Mouse (Mus musculus): ENCODE data around the gene Eftud2. TPM values are rescaled to one million over a fixed set of nuclear protein-coding genes. Genes with fewer than 3 reads are reported as not detected.

The Eftud2 gene
- 127 and 232 TPM in 2 replicates for polyA plus RNA-seq (2012; rRNA removed)

GRCm38 (mm10) chr11:102880585-102881313 is at the start of gene Eftud2, which contains the start of gene Ccdc103:
Gene Eftud2, minus strand, starts transcription at chr11:102880985.
Gene Ccdc103, plus strand, starts transcription at chr11:102881204.

GRCm38 (mm10) chr11:102924557-102925350 is 44.0 kb upstream of the Eftud2 start, which contains the start of gene Kif18b:
Gene Kif18b, minus strand, starts transcription at chr11:102925124.

GRCm38 (mm10) chr11:102900763-102901162 is 20.0 kb upstream of the Eftud2 start, which contains the start of gene Gfap:
Gene Gfap, minus strand, starts transcription at chr11:102900912.

DNA sequence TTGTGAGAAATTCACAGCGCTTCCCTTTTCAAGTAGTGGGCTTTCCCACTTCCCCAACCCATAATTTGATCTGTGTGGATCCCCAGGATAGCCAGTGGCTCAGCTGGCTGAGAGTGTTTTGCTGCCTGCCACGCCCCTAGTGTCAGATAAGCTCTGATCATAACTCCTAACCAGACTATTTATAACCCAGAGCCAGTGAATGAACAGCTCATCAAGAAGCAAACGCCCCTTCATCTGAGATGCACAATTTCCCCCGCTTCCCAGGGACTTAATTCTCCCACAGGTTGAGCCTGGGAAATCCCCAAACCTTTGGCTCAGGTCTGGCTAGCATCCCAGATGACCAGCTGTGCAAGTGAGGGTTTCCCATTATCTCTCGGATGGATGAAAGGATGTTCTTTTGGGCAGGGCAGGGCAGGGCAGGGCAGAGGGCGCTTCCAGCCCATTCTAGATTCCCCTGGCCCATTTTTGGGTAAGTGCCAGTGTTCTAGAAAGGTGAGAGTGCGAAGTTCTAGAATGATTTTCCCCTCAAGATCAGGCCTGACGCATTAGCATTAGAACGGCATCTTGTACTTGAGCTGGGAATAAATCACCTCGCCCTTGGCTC is 3.9 kb upstream of the Eftud2 start, which contains the start of gene Fam187a:
Gene Fam187a (plus strand): TSS at position 554 of the 604 bp plus-strand sequence.

GRCm38 (mm10) chr11:102835549-102835948 is 45.2 kb downstream of the Eftud2 start, which contains the start of gene Higd1b:
Gene Higd1b, plus strand, starts transcription at chr11:102835849.

DNA sequence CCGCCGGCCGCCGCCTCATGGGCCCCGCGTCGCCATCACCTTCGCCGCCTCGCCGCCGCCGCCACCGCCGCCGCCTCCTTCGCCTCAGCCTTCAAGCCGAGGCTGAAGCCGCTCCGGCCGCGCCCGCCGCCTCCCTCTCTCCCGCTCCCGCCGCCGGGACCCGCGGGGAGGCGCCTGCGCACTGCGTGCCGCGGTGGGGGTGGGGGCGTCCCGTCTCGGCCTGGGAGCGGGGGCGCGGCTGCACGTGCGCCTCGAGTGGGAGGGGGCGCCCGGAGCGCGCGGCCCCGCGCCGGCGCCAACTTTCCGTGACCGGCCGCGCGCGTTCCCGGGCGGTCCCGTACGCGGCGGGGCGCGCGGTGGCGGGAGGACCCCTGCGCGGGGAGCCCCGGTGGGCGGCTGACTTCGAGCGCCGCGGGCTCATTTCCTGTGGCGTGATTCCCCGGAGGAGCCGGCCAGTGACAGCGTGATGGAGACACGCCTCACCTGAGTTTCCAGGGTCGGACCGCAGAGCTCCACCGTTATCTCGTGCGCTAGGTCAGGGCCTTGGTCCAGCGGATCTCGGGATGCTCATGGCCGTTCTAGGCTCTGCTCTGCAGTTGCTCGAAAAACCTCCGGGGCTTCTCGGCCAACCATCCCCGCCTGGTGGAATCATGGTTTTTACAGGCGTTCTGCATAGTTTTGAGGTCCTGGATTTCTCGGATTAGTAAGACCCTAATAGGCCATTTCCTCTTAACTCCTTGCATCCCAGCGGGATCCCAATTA is 61.6 kb downstream of the Eftud2 start, which contains the start of gene Gjc1:
Gene Gjc1 (minus strand): TSS at position 680 of the 762 bp plus-strand sequence.

Other genes starting within 250 kb of the Eftud2 start
- gene Meioc, start 217.3 kb downstream of the Eftud2 start, polyA plus RNA-seq (2012; rRNA removed), result 0.22 and 0.56 TPM in 2 replicates
- gene Ccdc43, start 183.2 kb downstream of the Eftud2 start, polyA plus RNA-seq (2012; rRNA removed), result 33.8 and 39.1 TPM in 2 replicates
- 20.9 and 31.1 TPM in 2 replicates for gene Adam11, start 119.5 kb downstream of the Eftud2 start, polyA plus RNA-seq (2012; rRNA removed)
- 116 and 119 TPM in 2 replicates for gene Gjc1, start 61.3 kb downstream of the Eftud2 start, polyA plus RNA-seq (2012; rRNA removed)
- gene Higd1b, start 45.1 kb downstream of the Eftud2 start, polyA plus RNA-seq (2012; rRNA removed), result not detected in 2 replicates
- gene Ccdc103, start 219 bp upstream of the Eftud2 start, polyA plus RNA-seq (2012; rRNA removed), result 1.1 and 1.8 TPM in 2 replicates
- 0.05 TPM in 1 of 2 replicates, not detected in the other for gene Fam187a, start 4.2 kb upstream of the Eftud2 start, polyA plus RNA-seq (2012; rRNA removed)
- gene Gfap, start 19.9 kb upstream of the Eftud2 start, polyA plus RNA-seq (2012; rRNA removed), result 0.40 and 0.55 TPM in 2 replicates
- 23.2 and 28.6 TPM in 2 replicates for gene Kif18b, start 44.1 kb upstream of the Eftud2 start, polyA plus RNA-seq (2012; rRNA removed)
- 9.9 and 11.7 TPM in 2 replicates for gene C1ql1, start 65.7 kb upstream of the Eftud2 start, polyA plus RNA-seq (2012; rRNA removed)
- 35.3 and 49.5 TPM in 2 replicates for gene Nmt1, start 147.2 kb upstream of the Eftud2 start, polyA plus RNA-seq (2012; rRNA removed)
- gene Dcakd, start 147.3 kb upstream of the Eftud2 start, polyA plus RNA-seq (2012; rRNA removed), result 161 and 243 TPM in 2 replicates
- gene Plcd3, start 220.7 kb upstream of the Eftud2 start, polyA plus RNA-seq (2012; rRNA removed), result 2.2 and 2.3 TPM in 2 replicates
- 5.4 and 15.2 TPM in 2 replicates for gene Acbd4, start 220.7 kb upstream of the Eftud2 start, polyA plus RNA-seq (2012; rRNA removed)
- 15.4 and 25.5 TPM in 2 replicates for gene Hexim1, start 235.2 kb upstream of the Eftud2 start, polyA plus RNA-seq (2012; rRNA removed)